Mouse (Mus musculus) heart, embryonic 10.5 days (tissue): ENCODE results near the gene Pfdn6. TPM values are rescaled to one million over a fixed set of nuclear protein-coding genes. Genes with fewer than 3 reads are reported as not detected.

Experiments
- DNase-seq: peaks from one replicate; pipeline ENCODE4 v3.0.0-alpha.2; 2017; ENCODE audit warnings: low spot score
- H3K27ac ChIP-seq: fragments of 300-500 bp; sonication (generic); 2 replicates; pipeline ENCODE4 v1.5.1; 2016; ENCODE audit warnings: mild to moderate bottlenecking
- H3K27me3 ChIP-seq: fragments of 300-500 bp; sonication (generic); 2 replicates; pipeline ENCODE4 v1.6.1; 2016; ENCODE audit warnings: mild to moderate bottlenecking; ENCODE audit not compliant: poor library complexity, insufficient read depth, severe bottlenecking
- H3K36me3 ChIP-seq: fragments of 300-500 bp; sonication (generic); 2 replicates; pipeline ENCODE4 v1.6.1; 2016; ENCODE audit warnings: mild to moderate bottlenecking, moderate library complexity
- H3K4me1 ChIP-seq: fragments of 300-500 bp; sonication (generic); 2 replicates; pipeline ENCODE4 v1.6.1; 2016; ENCODE audit warnings: mild to moderate bottlenecking
- H3K4me3 ChIP-seq: fragments of 300-500 bp; sonication (generic); 2 replicates; pipeline ENCODE4 v1.5.1; 2016; ENCODE audit warnings: mild to moderate bottlenecking, moderate library complexity
- H3K9me3 ChIP-seq: fragments of 300-500 bp; sonication (generic); 2 replicates; pipeline ENCODE4 v1.6.1; 2016; ENCODE audit warnings: mild to moderate bottlenecking, moderate library complexity
- WGBS: fragments of 180-500 bp; shearing (Covaris S2); methylation state at CpG from one replicate; pipeline ENCODE4 v1.1.7; 2016; 5-methylcytosine and 5-hydroxymethylcytosine counted together
- polyA plus RNA-seq: library from polyadenylated mRNA; unstranded; fragments of >200 nt; fragmentation: Nextera tagmentation; extraction: Ambion mirVana; gene quantifications from 2 replicates; pipeline ENCODE4 v1.2.1, GENCODE M21; 2016

The Pfdn6 gene
- polyA plus RNA-seq, 1 experiment from 2014 or later = 198 TPM

GRCm38 (mm10) chr17:33965846-33966550, 25.9 kb upstream of the Pfdn6 start:
- H3K36me3 ChIP-seq = peaks cover 55% of the 10 kb centered on the region
- 86% methylated on average over 16 of the region's 16 CpGs for WGBS

DNA sequence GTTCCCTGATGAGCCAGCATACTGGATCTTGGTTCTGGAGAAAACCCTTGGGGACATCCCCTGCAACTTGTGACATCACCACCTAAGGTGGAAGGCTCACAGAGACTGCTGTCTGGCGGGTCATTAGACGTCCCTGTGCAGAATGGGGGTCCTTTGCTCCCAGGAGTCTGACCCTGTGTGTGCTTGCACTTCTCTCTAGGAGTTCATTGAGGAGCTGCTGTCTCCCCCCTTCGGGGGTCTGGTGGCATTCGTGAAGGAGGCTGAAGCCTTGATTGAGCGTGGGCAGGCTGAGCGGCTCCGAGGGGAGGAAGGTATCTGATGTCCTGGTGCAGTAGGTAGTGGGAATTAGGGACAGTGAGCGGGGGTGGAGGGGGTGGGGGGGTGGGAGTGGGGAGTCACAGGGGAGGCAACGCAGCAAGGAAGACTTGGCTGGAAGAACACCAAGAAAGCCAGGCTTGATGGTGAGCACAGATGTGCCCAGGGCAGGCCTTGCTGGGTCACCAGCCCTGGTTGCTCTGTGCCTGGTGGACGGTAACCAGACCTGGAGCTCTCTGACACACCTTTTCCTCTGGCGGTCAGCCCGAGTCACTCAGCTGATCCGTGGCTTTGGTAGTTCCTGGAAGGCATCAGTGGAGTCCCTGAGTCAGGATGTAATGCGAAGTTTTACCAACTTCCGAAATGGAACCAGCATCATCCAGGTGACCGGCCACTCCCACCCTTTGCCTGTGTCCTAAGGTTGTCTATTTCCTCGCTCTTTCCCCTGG, 25.1 kb upstream of the Pfdn6 start:
- H3K36me3 ChIP-seq = peaks cover 62% of the 10 kb centered on the region

More at GRCm38 (mm10) chr17:33965846-33966550, 25.9 kb upstream of the Pfdn6 start:
- Histone ChIP-seq H3K27ac (no peak overlapping the region), H3K4me3 (no peak overlapping the region), H3K27me3 (no peaks in the 10 kb centered on the region), H3K4me1 (no peaks in the 10 kb centered on the region), H3K9me3 (no peaks in the 10 kb centered on the region)
- no peak for DNase-seq

GRCm38 (mm10) chr17:33962876-33963275, 22.7 kb upstream of the Pfdn6 start:
- Histone ChIP-seq H3K36me3 (peaks cover 85% of the 10 kb centered on the region), H3K4me1 (no peaks in the 10 kb centered on the region), H3K27me3 (no peaks in the 10 kb centered on the region), H3K4me3 (no peak overlapping the region), H3K27ac (no peak overlapping the region), H3K9me3 (no peaks in the 10 kb centered on the region)
- WGBS = 89% methylated on average over 7 of the region's 7 CpGs
- DNase-seq = no peak

More for the DNA sequence above, 25.1 kb upstream of the Pfdn6 start:
- 91% methylated on average over 17 of the region's 17 CpGs for WGBS
- Histone ChIP-seq H3K4me3 (no peak overlapping the region), H3K9me3 (no peaks in the 10 kb centered on the region), H3K4me1 (no peaks in the 10 kb centered on the region), H3K27ac (no peak overlapping the region), H3K27me3 (no peaks in the 10 kb centered on the region)
- DNase-seq = no peak

GRCm38 (mm10) chr17:33959948-33960347, 19.8 kb upstream of the Pfdn6 start:
- no peak for DNase-seq
- Histone ChIP-seq H3K9me3 (no peaks in the 10 kb centered on the region), H3K4me3 (no peak overlapping the region), H3K27me3 (no peaks in the 10 kb centered on the region), H3K36me3 (peaks cover 69% of the 10 kb centered on the region), H3K27ac (no peak overlapping the region), H3K4me1 (peaks cover 5% of the 10 kb centered on the region)
- 91% methylated on average over 15 of the region's 15 CpGs for WGBS

GRCm38 (mm10) chr17:33959135-33959534, 19.0 kb upstream of the Pfdn6 start:
- no peaks in the 10 kb centered on the region for H3K9me3 ChIP-seq
- peaks cover 11% of the 10 kb centered on the region for H3K4me1 ChIP-seq
- H3K4me3 ChIP-seq = no peak overlapping the region
- no peak for DNase-seq
- no peak overlapping the region for H3K27ac ChIP-seq
- WGBS = 94% methylated on average over 13 of the region's 13 CpGs
- H3K27me3 ChIP-seq = no peaks in the 10 kb centered on the region
- peaks cover 70% of the 10 kb centered on the region for H3K36me3 ChIP-seq

GRCm38 (mm10) chr17:33958451-33958850, 18.3 kb upstream of the Pfdn6 start:
- no peaks in the 10 kb centered on the region for H3K27me3 ChIP-seq
- 91% methylated on average over 11 of the region's 11 CpGs for WGBS
- H3K36me3 ChIP-seq = peaks cover 70% of the 10 kb centered on the region
- H3K9me3 ChIP-seq = no peaks in the 10 kb centered on the region
- H3K4me1 ChIP-seq = peaks cover 18% of the 10 kb centered on the region
- H3K4me3 ChIP-seq = no peak overlapping the region
- no peak for DNase-seq
- H3K27ac ChIP-seq = no peak overlapping the region

GRCm38 (mm10) chr17:33957493-33957892, 17.4 kb upstream of the Pfdn6 start:
- 90% methylated on average over 6 of the region's 6 CpGs for WGBS
- H3K36me3 ChIP-seq = peaks cover 70% of the 10 kb centered on the region
- no peak overlapping the region for H3K4me3 ChIP-seq
- H3K9me3 ChIP-seq = no peaks in the 10 kb centered on the region
- no peak overlapping the region for H3K27ac ChIP-seq
- H3K27me3 ChIP-seq = no peaks in the 10 kb centered on the region
- peaks cover 27% of the 10 kb centered on the region for H3K4me1 ChIP-seq
- no peak for DNase-seq

DNA sequence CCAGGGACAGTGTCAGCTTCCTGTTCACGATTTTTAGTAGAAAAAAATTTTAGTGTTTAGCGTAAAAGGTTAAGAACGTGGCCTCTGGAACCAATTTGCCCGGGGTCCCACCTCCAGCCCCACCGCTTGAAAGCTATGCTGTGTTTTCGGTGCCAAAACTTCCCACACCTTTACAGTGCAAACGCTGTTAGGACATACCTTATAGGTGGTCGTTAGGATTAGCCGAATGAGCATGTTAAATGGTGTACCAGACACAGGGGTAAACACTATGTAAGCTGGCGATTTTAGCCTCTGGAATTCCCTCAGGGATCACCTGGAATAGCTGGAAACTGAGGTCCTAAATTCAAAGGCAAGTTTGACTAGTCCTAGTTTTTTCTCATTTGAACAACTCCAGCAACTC, 16.2 kb upstream of the Pfdn6 start:
- no peak for DNase-seq
- Histone ChIP-seq H3K27ac (peak overlapping the region; percentile 98), H3K9me3 (no peaks in the 10 kb centered on the region), H3K4me1 (peaks cover 38% of the 10 kb centered on the region), H3K4me3 (peak overlapping the region; percentile 100), H3K36me3 (peaks cover 68% of the 10 kb centered on the region), H3K27me3 (no peaks in the 10 kb centered on the region)
- 8% methylated on average over 10 of the region's 10 CpGs for WGBS

DNA sequence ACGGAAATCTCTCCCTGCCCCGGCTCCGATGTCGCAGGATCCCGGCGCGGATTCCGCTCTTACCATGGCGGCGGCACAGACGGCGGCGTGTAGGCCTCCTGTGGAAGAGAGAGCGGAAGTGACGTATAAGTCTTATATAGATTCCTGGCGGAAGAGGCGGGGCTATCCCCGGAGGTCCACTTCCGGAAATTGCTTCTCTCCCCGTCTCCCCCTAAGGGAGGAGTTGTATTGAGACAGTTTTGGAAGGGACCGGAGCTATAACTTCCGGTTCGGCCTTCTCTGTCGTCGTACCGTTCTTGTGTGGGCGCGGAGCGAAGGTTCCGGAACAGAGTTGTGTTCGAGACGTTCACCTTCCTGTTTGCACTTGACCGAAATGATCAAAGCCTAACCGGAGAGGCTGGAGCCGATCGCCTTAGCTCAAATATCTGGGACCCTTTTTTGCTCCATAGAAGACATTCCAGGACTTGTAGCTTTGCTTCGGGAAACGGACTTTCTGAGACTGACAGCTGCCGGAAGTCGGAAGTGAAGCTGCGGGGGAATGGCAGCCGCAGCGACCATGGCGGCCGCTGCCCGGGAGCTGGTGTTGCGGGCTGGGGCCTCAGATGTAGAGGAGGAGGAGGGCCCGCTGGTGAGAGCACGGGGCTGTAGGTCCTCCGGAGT, 15.5 kb upstream of the Pfdn6 start, which contains the start of the genes Vps52 and Rps18:
Gene Vps52, plus strand, starts transcription at position 258 of the 660 bp plus-strand sequence.
Gene Rps18, minus strand, starts transcription at position 447 of the 660 bp plus-strand sequence.
- Histone ChIP-seq H3K27ac (peak within 1 kb of the TSS; percentile 98), H3K4me1 (peaks cover 44% of the 10 kb centered on the region), H3K4me3 (peak within 1 kb of the TSS; percentile 100), H3K9me3 (no peaks in the 10 kb centered on the region), H3K36me3 (peaks cover 62% of the 10 kb centered on the region), H3K27me3 (no peaks in the 10 kb centered on the region)
- peak; percentile 98 for DNase-seq
- WGBS = under 1% methylated on average over 50 of the region's 50 CpGs

- H3K4me1 ChIP-seq = peaks cover 51% of the 10 kb centered on the region
- peak overlapping the region; percentile 98 for H3K27ac ChIP-seq
- H3K36me3 ChIP-seq = peaks cover 55% of the 10 kb centered on the region
- under 1% methylated on average over 33 of the region's 33 CpGs for WGBS
- no peaks in the 10 kb centered on the region for H3K27me3 ChIP-seq
- DNase-seq = no peak
- no peaks in the 10 kb centered on the region for H3K9me3 ChIP-seq
- peak overlapping the region; percentile 100 for H3K4me3 ChIP-seq
These were observed 14.8 kb upstream of the Pfdn6 start for GRCm38 (mm10) chr17:33954646-33955554.

GRCm38 (mm10) chr17:33953961-33954565, 13.9 kb upstream of the Pfdn6 start:
- no peaks in the 10 kb centered on the region for H3K27me3 ChIP-seq
- peak overlapping the region; percentile 98; the same call in 1 of the 2 replicates for H3K27ac ChIP-seq
- no peak for DNase-seq
- peaks cover 51% of the 10 kb centered on the region for H3K4me1 ChIP-seq
- no peaks in the 10 kb centered on the region for H3K9me3 ChIP-seq
- 45% methylated on average over 5 of the region's 5 CpGs for WGBS
- peak overlapping the region; percentile 100 for H3K4me3 ChIP-seq
- H3K36me3 ChIP-seq = peaks cover 54% of the 10 kb centered on the region

DNA sequence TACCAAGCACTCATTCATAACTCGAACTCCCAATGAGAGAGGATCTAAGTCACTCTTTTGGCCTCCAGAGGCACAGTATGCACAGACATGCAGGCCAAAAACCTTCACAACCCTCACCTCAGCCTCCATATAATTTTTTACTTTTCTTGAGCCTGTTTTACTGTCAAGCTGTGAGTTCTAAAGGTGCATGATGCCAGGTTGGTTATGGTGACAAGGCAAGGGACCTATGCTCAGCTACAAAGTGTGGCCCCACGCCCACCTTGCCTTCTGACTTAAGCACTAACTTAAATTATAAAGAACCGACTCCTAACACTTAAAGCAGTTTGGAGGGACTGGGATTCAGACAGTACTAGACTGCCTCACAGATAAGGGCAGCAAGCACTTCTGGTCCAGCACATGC, 13.2 kb upstream of the Pfdn6 start:
- peaks cover 54% of the 10 kb centered on the region for H3K36me3 ChIP-seq
- H3K4me3 ChIP-seq = peak overlapping the region; percentile 100
- H3K27ac ChIP-seq = no peak overlapping the region
- no peaks in the 10 kb centered on the region for H3K27me3 ChIP-seq
- H3K9me3 ChIP-seq = no peaks in the 10 kb centered on the region
- DNase-seq = no peak
- WGBS = 78% methylated on average over 3 of the region's 3 CpGs
- peaks cover 51% of the 10 kb centered on the region for H3K4me1 ChIP-seq
